Mouse (Mus musculus) liver, embryonic 15.5 days (tissue): Measurements from ENCODE around the gene Il6st. TPM values are rescaled to one million over a fixed set of nuclear protein-coding genes. Genes with fewer than 3 reads are reported as not detected.
A peak's percentile ranks its signal among the peaks of the same experiment; 100 is the strongest.

ENCODE experiments used
- ATAC-seq: fragments of 200-750 bp; cut with Nextera tagmentation; 2 replicates; pipeline ENCODE4 v1.8.0; 2017; ENCODE audit warnings: moderate number of reproducible peaks, mild to moderate bottlenecking, moderate library complexity; ENCODE audit not compliant: insufficient read depth
- H3K27ac ChIP-seq: fragments of 300-500 bp; sonication (generic); replicated peaks from 2 replicates; pipeline ENCODE4 v1.5.1; 2015; ENCODE audit warnings: mild to moderate bottlenecking, inconsistent platforms
- H3K27me3 ChIP-seq: fragments of 300-500 bp; sonication (generic); 2 replicates; pipeline ENCODE4 v1.6.1; 2015; ENCODE audit warnings: mild to moderate bottlenecking, inconsistent platforms
- H3K36me3 ChIP-seq: fragments of 300-500 bp; sonication (generic); replicated peaks from 2 replicates; pipeline ENCODE4 v1.6.1; 2015; ENCODE audit warnings: moderate library complexity, mild to moderate bottlenecking, inconsistent platforms
- H3K4me1 ChIP-seq: fragments of 300-500 bp; sonication (generic); replicated peaks from 2 replicates; pipeline ENCODE4 v1.6.1; 2015; ENCODE audit warnings: inconsistent platforms
- H3K4me2 ChIP-seq: fragments of 300-500 bp; sonication (generic); 2 replicates; pipeline ENCODE4 v1.6.1; 2015; ENCODE audit warnings: moderate library complexity, mild to moderate bottlenecking, inconsistent platforms
- H3K4me3 ChIP-seq: fragments of 300-500 bp; sonication (generic); replicated peaks from 2 replicates; pipeline ENCODE4 v1.5.1; 2015; ENCODE audit warnings: mild to moderate bottlenecking, inconsistent platforms
- H3K9ac ChIP-seq: fragments of 300-500 bp; sonication (generic); 2 replicates; pipeline ENCODE4 v1.6.1; 2015; ENCODE audit warnings: moderate library complexity, mild to moderate bottlenecking, inconsistent platforms
- H3K9me3 ChIP-seq: fragments of 300-500 bp; sonication (generic); replicated peaks from 2 replicates; pipeline ENCODE4 v1.6.1; 2016; ENCODE audit warnings: inconsistent platforms
- WGBS: fragments of 180-500 bp; shearing (Covaris S2); methylation state at CpG from one replicate; pipeline ENCODE4 v1.1.7; 2015; ENCODE audit warnings: mixed read lengths; ENCODE audit not compliant: insufficient replicate concordance; 5-methylcytosine and 5-hydroxymethylcytosine counted together
- polyA plus RNA-seq: library from polyadenylated mRNA; unstranded; fragments of >200 nt; fragmentation: Nextera tagmentation; extraction: Ambion mirVana; gene quantifications from 2 replicates; pipeline ENCODE4 v1.2.1, GENCODE M21; 2015

The Il6st gene
- 4.8 and 5.6 TPM in 2 replicates for polyA plus RNA-seq

DNA sequence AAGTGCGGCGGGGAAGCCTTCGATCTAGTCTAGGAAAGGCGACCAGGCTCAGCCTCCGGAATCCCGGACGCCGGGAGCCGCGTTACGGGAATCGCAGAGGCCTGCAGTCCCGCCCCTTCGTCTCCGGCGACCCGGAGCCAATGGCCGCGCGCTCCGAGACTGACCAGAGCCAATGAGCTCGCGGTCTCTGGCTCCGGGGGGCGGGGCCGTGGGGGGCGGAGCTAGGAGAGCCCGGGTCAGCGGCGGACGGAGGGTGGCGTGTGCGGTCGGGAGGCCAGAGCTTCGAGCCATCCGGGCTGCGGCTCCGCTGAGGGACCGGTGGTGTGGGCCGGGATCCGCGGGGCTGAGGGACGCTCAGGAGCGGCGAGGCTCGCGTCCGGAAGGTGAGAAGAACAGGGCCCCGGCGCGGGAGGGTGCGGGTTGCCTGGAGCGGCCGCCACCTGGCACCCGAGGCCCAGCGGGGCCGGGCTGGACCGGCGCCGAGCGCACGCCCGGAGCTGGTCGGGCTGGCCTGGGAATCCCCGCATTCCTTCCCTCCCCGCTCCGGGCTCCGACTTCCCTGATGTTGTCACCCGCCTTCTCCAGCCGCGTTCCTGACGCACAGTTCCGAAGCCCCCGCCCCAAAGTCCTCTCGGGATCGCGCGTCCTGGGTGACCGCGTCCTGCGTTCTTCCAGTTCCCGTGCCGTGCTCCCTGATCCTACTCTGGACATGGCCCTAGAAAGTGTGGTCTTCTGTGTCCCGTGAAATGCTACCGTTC is at the start of gene Il6st:
TSS of gene Il6st (plus strand) at position 203 of the 758 bp plus-strand sequence.
- Histone ChIP-seq H3K27ac (peak within 1 kb of the TSS; percentile 75), H3K27me3 (peaks cover 38% of the 10 kb centered on the region), H3K9me3 (no peaks in the 10 kb centered on the region), H3K4me3 (peak within 1 kb of the TSS; percentile 68), H3K36me3 (no peaks in the 10 kb centered on the region), H3K9ac (peak within 1 kb of the TSS; percentile 64), H3K4me2 (peak within 1 kb of the TSS; percentile 93), H3K4me1 (peaks cover 22% of the 10 kb centered on the region)
- peak; percentile 97 for ATAC-seq
- under 1% methylated on average over 85 of the region's 85 CpGs for WGBS

DNA sequence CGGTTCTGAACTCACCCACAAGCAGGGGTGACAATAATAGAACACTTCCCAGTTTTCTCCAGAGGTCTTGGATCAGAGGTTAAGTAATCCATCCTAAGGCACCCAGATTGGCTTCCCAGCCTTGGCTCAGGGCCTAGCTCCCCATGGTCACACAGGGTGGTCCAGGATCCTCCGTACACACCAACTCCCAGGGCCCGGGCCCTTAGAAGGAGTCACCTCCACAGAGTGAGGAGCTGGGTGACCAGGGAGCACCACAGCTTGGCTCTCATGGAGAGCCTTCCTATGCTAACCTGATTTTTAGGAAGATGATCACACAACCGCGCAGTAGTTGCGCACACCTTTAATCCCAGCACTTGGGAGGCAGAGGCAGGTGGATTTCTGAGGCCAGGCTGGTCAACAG is 48.0 kb upstream of the Il6st start:
- Histone ChIP-seq H3K27ac (peak overlapping the region; percentile 26), H3K9me3 (no peaks in the 10 kb centered on the region), H3K4me2 (no peak overlapping the region), H3K4me1 (no peaks in the 10 kb centered on the region), H3K9ac (no peak overlapping the region), H3K4me3 (no peak overlapping the region), H3K27me3 (no peaks in the 10 kb centered on the region), H3K36me3 (no peaks in the 10 kb centered on the region)
- ATAC-seq: no peak
- WGBS: 61% methylated on average over 6 of the region's 6 CpGs

DNA sequence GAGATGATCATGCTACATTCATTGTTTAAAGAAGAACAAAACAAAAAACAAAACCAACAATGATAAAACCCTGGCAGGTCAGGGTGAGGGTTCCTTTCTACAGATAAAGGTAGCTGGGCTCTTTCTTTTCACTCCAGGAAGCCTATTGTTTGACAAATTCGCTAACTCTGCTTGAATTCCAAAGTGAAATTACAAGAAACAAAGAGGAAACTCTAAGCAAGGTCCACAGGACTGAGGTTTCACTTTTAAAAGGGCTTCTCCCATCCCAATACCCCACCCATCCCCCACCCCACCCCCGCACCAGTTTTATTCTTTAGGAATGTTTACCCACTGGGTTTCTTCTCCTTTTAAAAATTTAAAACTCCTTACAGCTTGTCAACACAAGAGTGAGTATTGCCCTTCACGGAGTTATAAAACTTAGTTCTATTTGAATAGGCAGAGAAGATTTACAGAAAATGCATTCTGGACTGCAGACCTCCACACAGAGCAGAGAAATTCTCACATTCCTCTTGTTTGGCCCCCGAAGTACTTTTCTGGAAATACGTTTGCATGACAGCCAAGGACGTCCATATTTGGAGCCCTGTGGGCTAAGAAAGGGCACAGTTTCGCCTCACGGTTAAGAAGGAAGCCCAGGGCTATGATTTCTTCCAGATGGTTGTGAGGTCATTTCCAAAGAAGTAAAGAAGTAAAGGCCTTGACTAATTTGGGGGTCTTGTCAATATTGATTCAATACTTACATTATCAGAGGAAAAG is 47.3 kb upstream of the Il6st start:
- no peak for ATAC-seq

DNA sequence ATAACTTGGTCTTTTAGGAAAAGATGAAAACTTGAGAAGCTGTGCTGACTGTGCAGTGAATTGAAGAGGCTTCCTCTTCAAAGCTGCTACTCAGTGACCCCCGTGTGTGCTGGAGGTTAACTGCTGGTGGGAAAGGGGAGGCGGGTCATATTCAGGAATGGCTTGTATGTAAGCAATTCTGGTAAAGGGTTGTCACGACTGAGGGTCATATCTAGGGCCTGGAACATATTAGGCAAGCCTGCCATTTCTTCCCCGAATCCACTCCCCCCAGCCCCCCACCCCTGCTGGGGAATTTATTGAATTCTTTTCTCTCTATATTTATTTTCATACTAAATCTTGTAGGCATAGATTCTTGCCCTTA is 46.7 kb upstream of the Il6st start:
- Histone ChIP-seq H3K9ac (no peak overlapping the region), H3K9me3 (no peaks in the 10 kb centered on the region), H3K4me1 (no peaks in the 10 kb centered on the region), H3K27ac (0 out of 2 replicates have a peak overlapping the region, but pooled peaks have one; percentile 14), H3K4me3 (no peak overlapping the region), H3K4me2 (no peak overlapping the region), H3K27me3 (no peaks in the 10 kb centered on the region), H3K36me3 (no peaks in the 10 kb centered on the region)
- 48% methylated on average over 4 of the region's 4 CpGs for WGBS
- no peak for ATAC-seq

More for the DNA sequence above, 47.3 kb upstream of the Il6st start:
- no peak overlapping the region for H3K4me3 ChIP-seq
- no peak overlapping the region for H3K9ac ChIP-seq
- H3K4me1 ChIP-seq: no peaks in the 10 kb centered on the region
- H3K27me3 ChIP-seq: no peaks in the 10 kb centered on the region
- no peaks in the 10 kb centered on the region for H3K9me3 ChIP-seq
- WGBS: 24% methylated on average over 8 of the region's 8 CpGs
- 0 out of 2 replicates have a peak overlapping the region, but pooled peaks have one; percentile 14 for H3K27ac ChIP-seq
- H3K36me3 ChIP-seq: no peaks in the 10 kb centered on the region
- H3K4me2 ChIP-seq: no peak overlapping the region

DNA sequence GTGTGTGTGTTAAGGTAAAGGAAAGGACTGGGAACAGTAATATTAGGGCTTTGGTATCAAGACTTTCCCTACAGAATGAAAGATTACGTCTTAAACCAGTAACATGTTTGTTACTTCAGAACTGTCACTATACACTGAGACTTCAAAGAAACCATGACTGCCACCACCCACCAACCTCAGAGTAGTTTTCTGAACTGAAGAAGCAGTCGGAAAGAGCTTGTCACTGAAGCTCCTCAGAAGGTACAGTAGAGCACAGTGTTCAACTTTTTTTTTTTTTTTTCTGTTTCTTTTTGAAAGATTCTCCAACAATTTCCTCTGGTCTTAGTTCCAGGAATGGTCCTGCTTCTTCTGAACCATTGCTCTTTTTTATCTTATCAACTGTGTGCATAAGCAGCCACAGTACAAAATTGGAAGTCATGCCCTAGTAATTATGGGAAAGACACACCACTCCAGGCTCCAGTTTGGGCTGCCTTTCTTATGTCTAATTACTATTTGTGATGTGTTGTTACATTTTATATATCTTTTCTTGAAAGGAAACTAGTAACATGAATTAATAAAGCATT is 45.9 kb upstream of the Il6st start:
- Histone ChIP-seq H3K4me3 (no peak overlapping the region), H3K9me3 (no peaks in the 10 kb centered on the region), H3K27ac (no peak overlapping the region), H3K9ac (no peak overlapping the region), H3K4me2 (no peak overlapping the region), H3K36me3 (no peaks in the 10 kb centered on the region), H3K4me1 (no peaks in the 10 kb centered on the region), H3K27me3 (no peaks in the 10 kb centered on the region)
- no peak for ATAC-seq
- 32% methylated on average over 2 of the region's 2 CpGs for WGBS

DNA sequence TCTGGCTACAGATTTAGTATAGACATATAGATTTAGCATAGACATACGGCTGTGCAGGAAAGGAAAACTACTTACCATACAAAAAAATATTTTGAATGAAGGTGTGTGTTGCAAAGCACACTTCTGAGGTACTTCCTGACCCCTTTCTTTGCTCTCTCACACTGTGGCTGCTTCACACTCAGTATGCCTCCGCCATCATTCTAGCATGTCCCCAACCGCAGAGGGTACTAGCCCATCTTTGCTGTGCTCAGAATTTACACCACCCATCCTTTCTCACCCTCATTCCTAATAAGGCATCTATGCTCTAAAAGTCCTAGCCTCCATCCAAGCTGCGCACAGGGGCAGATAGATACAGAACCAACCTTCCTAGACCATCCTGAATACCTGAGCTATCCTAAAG is 45.3 kb upstream of the Il6st start:
- WGBS: 69% methylated on average over 4 of the region's 4 CpGs
- Histone ChIP-seq H3K27me3 (no peaks in the 10 kb centered on the region), H3K9me3 (no peaks in the 10 kb centered on the region), H3K27ac (no peak overlapping the region), H3K4me2 (no peak overlapping the region), H3K9ac (no peak overlapping the region), H3K4me1 (no peaks in the 10 kb centered on the region), H3K4me3 (no peak overlapping the region), H3K36me3 (no peaks in the 10 kb centered on the region)
- ATAC-seq: no peak

DNA sequence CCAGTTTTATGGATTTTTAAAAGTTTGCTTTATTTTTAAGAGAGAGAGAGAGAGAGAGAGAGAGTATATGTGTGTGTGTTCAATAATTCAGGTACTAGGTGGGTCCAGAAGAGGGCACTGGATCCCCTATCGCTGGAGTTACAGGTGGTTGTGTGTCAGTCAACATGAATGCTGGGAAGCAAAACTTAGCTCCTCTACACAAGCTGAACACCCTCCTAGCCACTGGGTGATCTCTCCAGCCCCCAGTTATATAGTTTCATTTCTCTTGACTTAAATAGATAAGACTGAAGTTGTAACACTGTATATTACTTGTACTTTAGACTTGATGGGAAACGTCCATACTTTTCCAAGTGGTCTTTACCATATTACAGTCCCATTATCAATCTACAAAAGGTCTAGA is 39.7 kb upstream of the Il6st start:
- Histone ChIP-seq H3K36me3 (no peaks in the 10 kb centered on the region), H3K4me1 (peaks cover 6% of the 10 kb centered on the region; the same call in 1 of the 2 replicates), H3K4me3 (no peak overlapping the region), H3K9ac (no peak overlapping the region), H3K27ac (no peak overlapping the region), H3K4me2 (no peak overlapping the region), H3K9me3 (no peaks in the 10 kb centered on the region), H3K27me3 (no peaks in the 10 kb centered on the region)
- 63% methylated on average over 2 of the region's 2 CpGs for WGBS
- no peak for ATAC-seq

DNA sequence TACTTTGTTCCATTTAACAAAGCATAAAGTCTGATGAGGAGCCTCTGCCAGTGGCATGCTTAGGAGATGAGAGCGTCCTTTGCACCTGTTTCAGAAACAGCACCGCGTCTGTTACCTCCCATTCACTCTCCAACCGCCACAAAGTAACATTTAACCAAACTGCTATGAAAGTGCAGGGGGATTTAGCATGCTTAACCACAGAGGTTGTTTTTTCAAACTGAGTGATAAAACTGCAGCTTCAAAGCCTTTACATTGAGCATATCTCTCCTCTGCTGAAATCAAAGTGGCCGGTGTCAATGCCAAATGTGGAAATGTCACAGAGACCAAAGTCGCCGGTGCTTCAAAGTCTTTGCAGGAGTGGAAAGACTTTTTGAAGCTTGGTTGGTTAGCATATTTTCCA is 39.2 kb upstream of the Il6st start:
- whole genome bisulfite sequencing: 69% methylated on average over 7 of the region's 7 CpGs
- no peaks in the 10 kb centered on the region for H3K36me3 ChIP-seq
- no peak overlapping the region for H3K4me2 ChIP-seq
- no peak overlapping the region for H3K9ac ChIP-seq
- no peak for ATAC-seq
- no peaks in the 10 kb centered on the region for H3K9me3 ChIP-seq
- no peak overlapping the region for H3K4me3 ChIP-seq
- no peak overlapping the region for H3K27ac ChIP-seq
- peaks cover 6% of the 10 kb centered on the region; the same call in 1 of the 2 replicates for H3K4me1 ChIP-seq
- H3K27me3 ChIP-seq: no peaks in the 10 kb centered on the region

DNA sequence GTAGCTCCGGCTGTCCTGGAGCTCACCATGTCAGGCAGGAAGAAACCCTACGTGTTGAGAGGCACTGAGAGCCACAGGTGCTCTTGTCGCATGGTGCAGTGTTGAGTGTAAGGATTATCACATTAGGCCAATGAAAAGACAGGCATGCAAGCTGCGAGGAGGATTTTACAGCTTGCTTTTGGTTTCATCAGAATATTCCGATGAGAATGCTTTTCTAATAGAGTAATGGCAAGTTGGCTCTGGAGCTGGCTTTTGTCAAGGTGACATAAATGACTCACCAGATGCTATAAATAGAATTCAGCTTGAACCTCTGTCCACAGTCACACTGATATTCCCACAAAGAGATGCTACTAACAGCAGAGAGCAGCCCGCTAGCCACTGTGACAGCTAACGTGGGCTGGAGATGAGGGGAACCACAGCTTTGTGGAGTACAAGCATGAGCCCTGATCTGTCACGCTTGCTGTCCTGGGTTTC is 38.7 kb upstream of the Il6st start:
- ATAC-seq: no peak
- Histone ChIP-seq H3K36me3 (no peaks in the 10 kb centered on the region), H3K4me3 (no peak overlapping the region), H3K9me3 (no peaks in the 10 kb centered on the region), H3K9ac (no peak overlapping the region), H3K4me1 (peaks cover 6% of the 10 kb centered on the region; the same call in 1 of the 2 replicates), H3K4me2 (no peak overlapping the region), H3K27me3 (no peaks in the 10 kb centered on the region), H3K27ac (no peak overlapping the region)
- 51% methylated on average over 8 of the region's 8 CpGs for WGBS

DNA sequence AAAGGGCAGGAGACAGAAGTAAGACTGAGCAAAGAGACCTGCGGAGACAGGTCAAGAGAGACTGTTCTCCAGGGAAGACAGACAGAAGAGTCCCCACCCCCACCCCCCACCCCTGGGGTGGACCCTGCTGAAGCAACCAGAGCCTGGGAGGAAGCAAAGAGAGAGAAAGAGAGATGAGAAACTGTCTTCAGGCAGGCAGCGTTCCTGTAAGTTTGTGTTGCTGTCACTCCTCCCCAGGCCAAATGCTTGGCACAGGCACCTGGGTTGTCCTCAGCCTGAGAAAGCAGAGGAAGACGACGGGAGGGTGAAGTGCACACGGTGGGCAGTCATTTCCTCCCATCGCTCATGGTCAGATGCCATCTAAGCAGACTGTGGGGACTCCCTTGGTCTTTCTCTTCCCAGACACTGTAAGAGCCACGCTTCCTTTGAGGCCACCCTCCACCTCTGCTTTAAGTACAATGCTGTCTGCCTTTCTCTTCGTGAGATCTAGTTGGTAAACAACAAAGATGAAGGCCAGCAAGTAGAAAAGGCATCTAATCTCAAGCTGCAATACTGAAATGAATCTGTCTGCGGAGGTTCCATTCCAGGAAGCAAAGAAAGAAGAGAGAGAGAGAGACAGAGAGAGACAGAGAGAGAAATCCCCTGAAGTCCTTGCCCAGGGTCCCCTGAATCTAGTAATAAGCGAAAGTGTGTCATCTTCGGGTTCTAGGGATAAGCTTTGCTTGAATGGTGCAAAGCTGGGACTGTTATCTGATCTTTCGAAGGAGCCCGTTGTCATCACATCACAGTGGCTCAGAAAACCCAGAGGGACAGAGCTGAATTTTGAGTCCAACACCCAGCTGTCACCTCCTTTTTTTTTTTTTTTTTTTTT is 37.4 kb upstream of the Il6st start:
- no peaks in the 10 kb centered on the region for H3K36me3 ChIP-seq
- H3K27me3 ChIP-seq: no peaks in the 10 kb centered on the region
- WGBS: 27% methylated on average over 13 of the region's 13 CpGs
- peaks cover 6% of the 10 kb centered on the region; the same call in 1 of the 2 replicates for H3K4me1 ChIP-seq
- H3K27ac ChIP-seq: no peak overlapping the region
- no peak for ATAC-seq
- H3K4me3 ChIP-seq: no peak overlapping the region
- H3K9ac ChIP-seq: no peak overlapping the region
- no peaks in the 10 kb centered on the region for H3K9me3 ChIP-seq
- no peak overlapping the region for H3K4me2 ChIP-seq
